Mouse (Mus musculus) monocyte, adult 5-6 weeks (primary cell): ENCODE results near the gene Dip2b. TPM values are rescaled to one million over a fixed set of nuclear protein-coding genes. Genes with fewer than 3 reads are reported as not detected.

ENCODE experiments used
- ATAC-seq: fragments of 153-309, 156-312 bp; replicated peaks from 2 replicates; pipeline ENCODE4 v1.8.0; 2017; ENCODE audit warnings: mild to moderate bottlenecking; ENCODE audit not compliant: low TSS enrichment, insufficient number of reproducible peaks, severe bottlenecking, poor library complexity, low FRiP score
- total RNA-seq: library from RNA; stranded (forward); fragments of 200-1000, 200-491, 200-594 nt; gene quantifications from 3 replicates; pipeline ENCODE4 v1.2.3, GENCODE M21; 2017

Dip2b gene
- total RNA-seq, 1 experiment from 2014 or later, result 12.8 TPM

DNA sequence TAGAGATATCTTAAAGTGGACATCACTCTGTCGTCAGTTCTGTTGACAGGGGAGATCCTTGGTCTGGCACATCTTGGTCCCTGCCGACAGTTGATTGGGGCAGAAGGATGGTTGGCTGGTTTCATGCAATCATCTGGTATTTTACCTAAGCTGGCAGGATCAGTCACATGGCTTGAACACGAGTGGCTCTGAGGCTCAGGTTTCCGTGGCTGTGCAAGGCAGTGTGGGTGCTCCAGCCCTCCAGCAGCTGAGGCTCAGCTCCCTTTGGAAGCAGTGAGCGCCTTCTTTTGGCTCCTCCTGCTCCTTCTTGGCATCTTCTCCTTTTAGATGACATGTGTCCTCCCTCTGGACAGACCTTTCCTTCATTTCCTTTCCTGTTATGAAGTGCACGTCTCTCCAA, 7.1 kb downstream of the Dip2b start:
- ATAC-seq, result no peak

GRCm38 (mm10) chr15:100049496-100050087, 11.1 kb downstream of the Dip2b start:
- ATAC-seq, result no peak

DNA sequence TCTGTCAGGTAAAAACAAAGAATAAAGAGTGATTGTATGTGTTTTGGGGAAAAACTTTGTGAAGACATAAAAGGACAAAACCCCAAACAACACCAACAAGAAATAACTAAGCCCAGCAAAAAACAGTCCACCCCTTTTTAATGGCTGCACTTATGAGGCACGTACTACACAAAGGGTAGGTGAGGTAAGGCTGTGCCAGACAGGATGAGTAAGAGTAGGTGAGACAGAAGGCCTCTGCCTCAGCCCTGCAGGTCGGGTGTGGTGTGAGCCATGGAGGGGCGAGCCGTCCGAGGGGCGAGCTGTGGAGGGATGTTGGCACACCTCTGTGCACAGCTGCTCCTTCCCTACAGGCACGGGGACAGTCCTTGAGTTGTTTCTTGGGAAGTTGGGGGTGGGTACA, 12.5 kb downstream of the Dip2b start:
- no peak for ATAC-seq

- no peak for ATAC-seq
Observed at GRCm38 (mm10) chr15:100052726-100053125, 14.3 kb downstream of the Dip2b start.

DNA sequence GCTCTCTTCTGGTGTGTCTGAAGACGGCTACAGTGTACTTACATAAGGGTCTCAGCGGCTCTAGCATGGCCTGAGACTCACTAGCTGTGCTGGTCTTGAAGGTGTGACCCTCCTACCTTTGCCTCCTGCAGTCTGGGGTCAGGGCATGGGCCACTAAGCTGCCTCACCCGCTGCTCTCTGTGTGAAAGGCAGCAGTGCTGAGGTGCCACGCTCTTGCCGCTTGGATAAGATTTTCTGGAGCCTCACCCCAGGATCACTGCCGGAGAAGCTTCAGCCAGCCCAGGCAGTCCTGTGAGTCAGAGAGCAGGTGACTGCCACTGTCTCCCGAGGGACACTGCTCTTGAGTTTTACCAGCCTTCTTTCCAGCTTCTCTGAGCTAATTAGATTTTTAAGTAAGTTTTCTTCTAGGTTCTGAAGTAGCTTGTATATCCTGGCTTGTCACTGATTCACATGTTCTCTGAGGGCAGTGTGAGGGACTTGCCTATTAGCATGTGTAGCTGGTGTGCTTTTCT, 18.0 kb downstream of the Dip2b start:
- no peak for ATAC-seq

GRCm38 (mm10) chr15:100057698-100058097, 19.2 kb downstream of the Dip2b start:
- no peak for ATAC-seq

DNA sequence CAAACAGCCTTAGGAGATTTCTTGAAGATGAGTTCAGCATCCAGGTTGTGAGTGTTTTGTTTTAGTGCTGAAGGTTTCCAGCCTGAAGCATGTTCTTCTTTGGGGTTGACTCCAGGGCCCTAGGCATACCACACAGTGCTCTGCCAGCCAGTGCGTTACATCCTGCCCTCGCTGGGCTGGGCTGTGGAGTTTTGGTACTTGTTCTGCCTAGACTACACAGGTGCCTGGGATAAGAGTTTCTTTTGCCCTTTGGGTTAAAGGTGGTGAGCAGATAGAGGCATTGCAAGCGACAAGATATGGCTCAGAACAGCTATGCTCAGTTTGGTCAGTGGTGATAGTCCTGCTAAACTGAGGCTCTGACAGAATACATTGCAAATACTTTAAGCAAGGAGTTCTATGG, 19.7 kb downstream of the Dip2b start:
- ATAC-seq, result no peak

- no peak for ATAC-seq
Observed at GRCm38 (mm10) chr15:100058912-100059311, 20.4 kb downstream of the Dip2b start.

- no peak for ATAC-seq
Observed at GRCm38 (mm10) chr15:100059626-100060311, 21.3 kb downstream of the Dip2b start.

DNA sequence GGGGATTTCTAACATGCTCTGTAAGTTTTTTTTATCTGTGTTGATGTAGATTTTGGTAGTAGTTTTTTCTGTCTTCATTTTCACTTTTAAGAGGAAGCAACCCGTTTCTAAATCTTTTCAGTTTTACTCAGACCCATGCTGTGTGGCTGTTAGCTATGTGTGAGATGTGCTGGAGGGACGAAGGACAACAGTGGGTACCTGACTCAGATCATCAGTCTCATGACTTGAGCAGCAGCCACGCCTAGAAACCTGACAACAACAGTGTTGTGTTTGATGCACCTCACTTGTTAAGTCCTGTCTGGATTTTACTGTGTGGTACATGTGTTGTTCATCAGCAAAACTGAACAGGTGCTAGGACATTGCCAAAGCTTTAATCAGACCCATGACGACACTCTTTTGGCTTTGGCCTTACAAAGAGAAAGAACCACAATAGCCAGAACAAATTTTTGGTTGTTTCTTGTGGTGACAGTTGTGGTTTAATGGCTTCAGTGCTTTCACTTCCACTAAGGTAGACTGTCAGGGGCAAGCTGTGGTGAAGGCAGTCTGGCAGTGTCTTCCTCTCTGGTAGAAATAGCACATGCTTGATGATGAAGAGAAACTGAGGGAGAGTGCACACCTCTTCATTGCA, 22.2 kb downstream of the Dip2b start:
- peak; percentile 54 for ATAC-seq

- peak; percentile 33; the same call in 1 of the 2 replicates for ATAC-seq
Observed at GRCm38 (mm10) chr15:100061377-100061776, 22.9 kb downstream of the Dip2b start.

DNA sequence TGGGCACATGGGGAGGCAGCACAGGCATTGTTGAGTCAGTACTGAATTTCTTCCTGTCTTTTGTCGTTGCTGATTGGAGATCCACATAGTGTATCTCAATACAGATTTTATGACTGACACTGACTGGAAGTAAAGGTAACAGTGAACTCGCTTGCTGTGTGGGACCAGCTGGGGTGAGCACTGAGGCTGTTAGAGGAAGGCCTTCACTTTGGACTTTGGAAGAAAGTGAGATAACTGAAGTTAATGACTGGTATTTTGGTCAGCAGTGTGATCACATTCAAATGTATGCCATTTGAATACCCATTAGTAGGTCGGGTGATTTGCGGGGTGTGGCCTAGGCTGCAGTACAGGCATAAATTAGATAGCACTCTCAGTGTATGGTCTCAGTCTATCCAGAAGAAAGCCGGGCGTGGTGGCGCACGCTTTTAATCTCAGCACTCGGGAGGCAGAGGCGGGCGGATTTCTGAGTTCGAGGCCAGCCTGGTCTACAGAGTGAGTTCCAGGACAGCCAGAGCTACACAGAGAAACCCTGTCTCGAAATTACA, 24.8 kb downstream of the Dip2b start:
- no peak for ATAC-seq

DNA sequence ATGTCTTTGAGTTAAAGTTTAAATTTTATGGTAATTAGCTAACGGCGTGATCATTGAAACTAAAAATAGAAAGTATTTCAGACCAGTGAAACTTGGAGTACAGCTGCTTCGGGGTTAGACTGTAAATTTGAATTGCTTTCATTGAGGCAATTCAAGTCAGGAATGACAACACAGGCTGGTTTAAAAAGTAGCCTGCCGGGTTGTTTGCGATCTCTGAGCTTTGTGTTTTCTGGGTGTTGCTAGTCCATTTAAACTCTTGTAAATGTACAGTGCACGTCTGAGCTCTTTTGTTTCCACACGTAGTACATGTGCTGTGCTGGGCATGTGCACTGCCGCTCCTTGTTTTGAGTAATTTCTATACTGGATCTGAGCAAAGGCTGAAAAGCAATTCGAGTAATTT, 28.2 kb downstream of the Dip2b start:
- ATAC-seq, result no peak

- no peak for ATAC-seq
Observed at GRCm38 (mm10) chr15:100069101-100069500, 30.6 kb downstream of the Dip2b start.

DNA sequence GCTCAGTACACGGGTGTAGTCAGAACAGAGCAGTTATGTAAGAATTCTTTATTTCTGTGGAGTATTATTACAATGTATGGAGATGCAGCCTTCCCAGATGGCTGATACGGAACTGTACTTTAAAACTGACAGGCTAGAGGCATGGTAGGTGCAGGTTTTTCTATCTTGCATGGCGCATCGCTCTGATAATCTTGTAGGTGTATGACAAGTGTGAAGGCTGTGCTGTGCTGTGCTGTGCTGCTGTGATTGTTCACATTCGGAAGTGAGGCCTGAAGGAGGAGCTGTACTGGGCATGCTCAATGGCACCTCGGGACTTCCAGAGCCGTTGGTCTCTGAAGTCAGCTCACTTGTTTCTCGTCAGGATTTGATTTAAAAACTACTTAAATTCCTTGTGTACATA, 31.6 kb downstream of the Dip2b start:
- ATAC-seq, result no peak

DNA sequence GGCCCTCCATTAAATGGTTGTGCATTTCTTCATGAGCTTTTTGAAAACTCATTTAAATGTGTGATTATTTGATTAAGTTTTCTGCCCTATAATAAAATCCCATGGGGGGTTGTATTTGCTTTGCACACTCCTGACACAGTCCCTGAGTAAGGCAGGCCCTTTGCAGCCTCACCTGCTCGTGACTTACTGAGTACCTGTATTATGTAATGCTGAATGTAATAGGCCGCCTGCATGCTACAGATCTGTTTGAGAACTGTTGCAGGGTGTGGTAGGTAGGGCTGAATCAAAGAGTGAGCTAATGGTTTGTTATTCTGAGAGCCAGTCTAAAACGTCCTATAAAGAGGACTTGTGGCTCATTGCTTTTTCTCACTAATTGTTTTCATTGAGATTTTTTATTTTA, 33.4 kb downstream of the Dip2b start:
- ATAC-seq, result no peak

DNA sequence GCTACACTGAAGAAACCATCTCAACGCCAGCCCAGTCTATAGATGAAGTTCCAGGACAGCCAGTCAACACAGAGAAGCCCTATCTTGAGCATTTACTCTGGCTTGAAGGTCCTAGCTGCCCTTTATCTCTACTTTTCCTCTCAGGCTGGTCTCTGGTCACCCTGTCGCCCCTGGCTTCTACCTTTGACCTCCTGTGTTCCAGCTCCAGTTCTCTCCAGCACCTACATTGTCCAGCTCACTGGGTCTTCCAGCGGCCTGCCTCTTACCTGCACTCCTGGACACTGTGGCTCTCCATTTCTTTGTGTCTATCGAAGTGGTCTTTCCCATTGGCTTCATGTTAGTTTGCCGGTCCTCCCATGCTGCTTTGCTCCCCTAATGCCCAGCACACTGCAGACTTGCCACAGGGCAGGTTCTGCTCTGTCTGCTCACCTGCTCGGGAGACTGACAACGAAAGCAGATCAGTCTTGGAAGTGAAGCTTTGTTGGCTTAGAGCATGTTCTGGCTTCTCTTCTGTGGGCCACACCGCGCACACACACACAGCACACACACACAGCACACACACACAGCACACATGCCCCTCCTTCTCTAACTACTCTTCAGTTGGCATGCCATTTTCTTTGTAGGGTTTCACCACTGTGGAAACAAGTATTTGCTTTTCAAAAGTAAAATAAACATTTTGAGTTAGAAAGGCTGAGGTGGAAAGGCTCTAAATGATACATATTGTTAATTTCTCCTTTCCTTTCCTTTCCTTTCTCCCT, 35.4 kb downstream of the Dip2b start:
- no peak for ATAC-seq

GRCm38 (mm10) chr15:100074754-100075153, 36.3 kb downstream of the Dip2b start:
- no peak for ATAC-seq

GRCm38 (mm10) chr15:100076362-100076761, 37.9 kb downstream of the Dip2b start:
- ATAC-seq, result no peak
